Mouse (Mus musculus) liver, embryonic 14.5 days (tissue): ENCODE measurements around the gene Usp19.

Experiments used
- CTCF ChIP-seq: IDR thresholded peaks from 2 replicates; pipeline ENCODE4 v1.5.1; 2016; ENCODE audit warnings: antibody characterized with exemption, low read depth, control low read depth
- EP300 ChIP-seq: IDR thresholded peaks from 2 replicates; pipeline ENCODE4 v1.6.1; 2016; ENCODE audit warnings: antibody characterized with exemption, low read depth

DNA sequence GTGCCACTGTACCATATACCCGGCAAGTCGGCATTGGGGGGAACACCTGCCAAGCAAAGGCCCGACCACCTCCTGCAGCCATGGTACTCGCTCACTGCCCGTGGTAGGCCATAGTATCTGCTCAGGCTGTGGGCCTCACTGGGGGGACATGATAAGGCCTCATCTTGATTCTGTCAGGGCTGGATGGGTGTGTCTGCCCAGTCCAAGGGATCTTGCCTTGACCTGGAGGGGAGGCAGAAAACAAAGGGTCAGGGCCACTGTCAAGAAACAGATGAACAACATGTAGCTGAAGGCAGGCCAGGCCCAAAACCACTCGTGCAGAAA, 39.3 kb upstream of the Usp19 start:
- TF ChIP-seq EP300, result peak; percentile 35; the same call in 1 of the 2 replicates
- TF ChIP-seq CTCF, result 0 out of 2 replicates have a peak, but pooled peaks have one; percentile 7
